In genomic region chr1:110012153-110012552, GRCm38 (mm10) we compare ENCODE assay signal across 23 mouse cellular contexts. TPM values are rescaled to one million over a fixed set of nuclear protein-coding genes. Genes with fewer than 3 reads are reported as not detected.
"Had no signal": no experiment of that assay in that cellular context is flagged by ENCODE, and none has a peak within 500 bp of the region (broad histone marks: within the 10 kb centered on the region; RNA-seq: fewer than 3 reads in every experiment).

No protein-coding gene starts in this region.

- H3K4me2 ChIP-seq: kidney, embryonic 15.5 days; limb, embryonic 12.5 days; limb, embryonic 15.5 days; liver, embryonic 11.5 days; lung, embryonic 14.5 days; midbrain, embryonic 12.5 days; midbrain, embryonic 15.5 days; neural tube, embryonic 13.5 days had no signal

- DNase-seq: kidney, postnatal 14 days; kidney, postnatal 4 days; left cerebral cortex, postnatal 4 days; liver, postnatal 0 days; lung, embryonic 14.5 days; retina, postnatal 1 day; right cerebral cortex, postnatal 25 days; spleen, adult 18-20 months; thymus, adult 2 months; thymus, postnatal 14 days; thymus, postnatal 4 days had no signal

- H3K9ac ChIP-seq: kidney, embryonic 15.5 days; limb, embryonic 12.5 days; limb, embryonic 15.5 days; liver, embryonic 14.5 days; liver, postnatal 0 days; lung, embryonic 14.5 days; midbrain, embryonic 12.5 days; midbrain, embryonic 15.5 days; neural tube, embryonic 13.5 days had no signal

- H3K4me3 ChIP-seq: kidney, embryonic 15.5 days; limb, embryonic 12.5 days; limb, embryonic 15.5 days; midbrain, embryonic 12.5 days; midbrain, embryonic 15.5 days; neural tube, embryonic 13.5 days had no signal

- H3K9me3 ChIP-seq: kidney, embryonic 15.5 days; limb, embryonic 12.5 days; limb, embryonic 15.5 days; midbrain, embryonic 12.5 days; midbrain, embryonic 15.5 days; neural tube, embryonic 13.5 days had no signal

- H3K36me3 ChIP-seq: kidney, embryonic 15.5 days; limb, embryonic 12.5 days; limb, embryonic 15.5 days; midbrain, embryonic 12.5 days; midbrain, embryonic 15.5 days; neural tube, embryonic 13.5 days had no signal

- ATAC-seq: liver, postnatal 0 days; lung, postnatal 0 days; midbrain, embryonic 15.5 days had no signal

- H3K4me1 ChIP-seq: kidney, embryonic 15.5 days; limb, embryonic 12.5 days; limb, embryonic 15.5 days; midbrain, embryonic 12.5 days; midbrain, embryonic 15.5 days; neural tube, embryonic 13.5 days had no signal

- H3K27me3 ChIP-seq: kidney, embryonic 15.5 days; limb, embryonic 12.5 days; limb, embryonic 15.5 days; midbrain, embryonic 12.5 days; midbrain, embryonic 15.5 days; neural tube, embryonic 13.5 days had no signal

- H3K27ac ChIP-seq: kidney, embryonic 15.5 days; limb, embryonic 12.5 days; limb, embryonic 15.5 days; liver, embryonic 14.5 days; macrophage; midbrain, embryonic 12.5 days; midbrain, embryonic 15.5 days; neural tube, embryonic 13.5 days had no signal

RNA-seq across cellular contexts. Expression of gene Cdh7, which starts 29.9 kb away (rescaled TPM):
- total RNA-seq: megakaryocyte, adult 5-6 weeks; neutrophil, adult 5-6 weeks had no signal
- polyA plus RNA-seq: liver, postnatal 0 days; lung, embryonic 14.5 days; lung, postnatal 0 days; macrophage; thymus, adult 2 months had no signal
